Mouse (Mus musculus): Measurements from ENCODE around the gene Hoxd13.

Gene Hoxd13

GRCm38 (mm10) chr2:74667842-74668357 lies at the start of gene Hoxd13:
Hoxd13 (plus strand) TSS chr2:74668310.
- DNase-seq (ENCODE audit: low spot score): no peak

GRCm38 (mm10) chr2:74619676-74620246 lies 48.3 kb upstream of the Hoxd13 start:
- DNase-seq (ENCODE audit: low spot score): no peak

GRCm38 (mm10) chr2:74620368-74620767 lies 47.7 kb upstream of the Hoxd13 start:
- no peak for DNase-seq (ENCODE audit: low spot score)

- DNase-seq (ENCODE audit: low spot score): no peak
Observed at GRCm38 (mm10) chr2:74635412-74635811, 32.7 kb upstream of the Hoxd13 start.

- no peak for DNase-seq (ENCODE audit: low spot score)
Observed at GRCm38 (mm10) chr2:74642431-74642830, 25.7 kb upstream of the Hoxd13 start.

GRCm38 (mm10) chr2:74645631-74646030 lies 22.5 kb upstream of the Hoxd13 start:
- DNase-seq (ENCODE audit: low spot score): no peak

- DNase-seq (ENCODE audit: low spot score): no peak
Observed at GRCm38 (mm10) chr2:74647082-74647864, 20.8 kb upstream of the Hoxd13 start.

- no peak for DNase-seq (ENCODE audit: low spot score)
Observed at GRCm38 (mm10) chr2:74652996-74653340, 15.1 kb upstream of the Hoxd13 start.

- DNase-seq (ENCODE audit: low spot score): no peak
Observed at GRCm38 (mm10) chr2:74653781-74654535, 14.2 kb upstream of the Hoxd13 start.

- DNase-seq (ENCODE audit: low spot score): no peak
Observed at GRCm38 (mm10) chr2:74654743-74655419, 13.2 kb upstream of the Hoxd13 start.

GRCm38 (mm10) chr2:74655420-74655781 lies 12.7 kb upstream of the Hoxd13 start:
- DNase-seq (ENCODE audit: low spot score): no peak

GRCm38 (mm10) chr2:74655821-74656631 lies 12.1 kb upstream of the Hoxd13 start:
- no peak for DNase-seq (ENCODE audit: low spot score)

- no peak for DNase-seq (ENCODE audit: low spot score)
Observed at GRCm38 (mm10) chr2:74656632-74657021, 11.5 kb upstream of the Hoxd13 start.

GRCm38 (mm10) chr2:74657251-74658023 lies 10.7 kb upstream of the Hoxd13 start:
- no peak for DNase-seq (ENCODE audit: low spot score)

GRCm38 (mm10) chr2:74658024-74658666 lies 10.0 kb upstream of the Hoxd13 start:
- DNase-seq (ENCODE audit: low spot score): no peak

- no peak for DNase-seq (ENCODE audit: low spot score)
Observed at GRCm38 (mm10) chr2:74658667-74659371, 9.3 kb upstream of the Hoxd13 start.

GRCm38 (mm10) chr2:74659507-74660005 lies 8.6 kb upstream of the Hoxd13 start, which contains the start of gene Evx2:
Evx2 (minus strand) TSS chr2:74659557.
- DNase-seq (ENCODE audit: low spot score): no peak

GRCm38 (mm10) chr2:74660421-74661375 lies 7.4 kb upstream of the Hoxd13 start:
- no peak for DNase-seq (ENCODE audit: low spot score)

Measured in left cerebral cortex, adult 11 months (tissue).